Mouse (Mus musculus): Measurements from ENCODE around the gene Pcna.

GRCm38 (mm10) chr2:132291265-132291664, 38.2 kb upstream of the Pcna start:
- TF ChIP-seq POLR2A (IDR thresholded peaks at IDR 0.05; ENCODE audit: control insufficient read depth in 1 of 2, insufficient read depth in 1 of 2, low read depth in 1 of 2, low read length in 2 of 2, poor library complexity in 1 of 2) = no peak
- TF ChIP-seq CTCF (IDR thresholded peaks at IDR 0.05 in 2 of 3, conservative IDR thresholded peaks at IDR 0.05 in 1 of 3; ENCODE audit: control insufficient read depth in 1 of 3, insufficient read depth in 1 of 3, low read depth in 2 of 3, low read length in 3 of 3, poor library complexity in 1 of 3, severe bottlenecking in 1 of 3) = no peak
- no peak for TF ChIP-seq ZC3H11A (IDR thresholded peaks at IDR 0.05; ENCODE audit: low read depth, low read length)
- no peak for TF ChIP-seq ZKSCAN1 (IDR thresholded peaks at IDR 0.05; ENCODE audit: low read depth, low read length)
- no peak for TF ChIP-seq CHD1 (IDR thresholded peaks at IDR 0.05; ENCODE audit: low read depth, low read length)
- no peak for TF ChIP-seq EP300 (IDR thresholded peaks at IDR 0.05; ENCODE audit: low read depth in 1 of 2, low read length in 2 of 2)
- no peak for TF ChIP-seq E2F4 (IDR thresholded peaks at IDR 0.05; ENCODE audit: borderline replicate concordance, low read depth, low read length)
- no peak for TF ChIP-seq HCFC1 (IDR thresholded peaks at IDR 0.05; ENCODE audit: low read depth, low read length)
- no peak for TF ChIP-seq POLR2AphosphoS5 (IDR thresholded peaks at IDR 0.05; ENCODE audit: borderline replicate concordance, low read depth, low read length)
